Mouse (Mus musculus) kidney, embryonic 15.5 days (tissue): ENCODE measurements around the gene Ang6. TPM values are rescaled to one million over a fixed set of nuclear protein-coding genes. Genes with fewer than 3 reads are reported as not detected.
A peak's percentile ranks its signal among the peaks of the same experiment; 100 is the strongest.
"Not testable (repeated sequence)": the region's sequence is repeated elsewhere in the genome, so short reads cannot be mapped to it uniquely, and the experiment has no call there.

ENCODE experiments used
- ATAC-seq: fragments of 200-750 bp; cut with Nextera tagmentation; replicated peaks from 2 replicates; pipeline ENCODE4 v1.8.0; 2017; ENCODE audit warnings: moderate TSS enrichment; ENCODE audit not compliant: low FRiP score
- H3K27ac ChIP-seq: fragments of 300-500 bp; sonication (generic); 2 replicates; pipeline ENCODE4 v1.5.1; 2015; ENCODE audit warnings: mild to moderate bottlenecking, inconsistent platforms
- H3K27me3 ChIP-seq: fragments of 300-500 bp; sonication (generic); 2 replicates; pipeline ENCODE4 v1.6.1; 2015; ENCODE audit warnings: inconsistent platforms
- H3K36me3 ChIP-seq: fragments of 300-500 bp; sonication (generic); 2 replicates; pipeline ENCODE4 v1.6.1; 2015; ENCODE audit warnings: inconsistent platforms
- H3K4me1 ChIP-seq: fragments of 300-500 bp; sonication (generic); 2 replicates; pipeline ENCODE4 v1.6.1; 2015; ENCODE audit warnings: inconsistent platforms
- H3K4me2 ChIP-seq: fragments of 300-500 bp; sonication (generic); 2 replicates; pipeline ENCODE4 v1.6.1; 2015; ENCODE audit warnings: moderate library complexity, mild to moderate bottlenecking, inconsistent platforms
- H3K4me3 ChIP-seq: fragments of 300-500 bp; sonication (generic); replicated peaks from 2 replicates; pipeline ENCODE4 v1.5.1; 2015; ENCODE audit warnings: mild to moderate bottlenecking, inconsistent platforms
- H3K9ac ChIP-seq: fragments of 300-500 bp; sonication (generic); 2 replicates; pipeline ENCODE4 v1.6.1; 2015; ENCODE audit warnings: mild to moderate bottlenecking, inconsistent platforms
- H3K9me3 ChIP-seq: fragments of 300-500 bp; sonication (generic); replicated peaks from 2 replicates; pipeline ENCODE4 v1.6.1; 2016; ENCODE audit warnings: inconsistent platforms
- WGBS: fragments of 180-500 bp; shearing (Covaris S2); methylation state at CpG from one replicate; pipeline ENCODE4 v1.1.7; 2015; ENCODE audit warnings: mixed read lengths; 5-methylcytosine and 5-hydroxymethylcytosine counted together
- polyA plus RNA-seq: library from polyadenylated mRNA; unstranded; fragments of >200 nt; fragmentation: Nextera tagmentation; extraction: Ambion mirVana; gene quantifications from 2 replicates; pipeline ENCODE4 v1.2.1, GENCODE M21; 2015

Ang6 gene
- not detected in 2 replicates for polyA plus RNA-seq

DNA sequence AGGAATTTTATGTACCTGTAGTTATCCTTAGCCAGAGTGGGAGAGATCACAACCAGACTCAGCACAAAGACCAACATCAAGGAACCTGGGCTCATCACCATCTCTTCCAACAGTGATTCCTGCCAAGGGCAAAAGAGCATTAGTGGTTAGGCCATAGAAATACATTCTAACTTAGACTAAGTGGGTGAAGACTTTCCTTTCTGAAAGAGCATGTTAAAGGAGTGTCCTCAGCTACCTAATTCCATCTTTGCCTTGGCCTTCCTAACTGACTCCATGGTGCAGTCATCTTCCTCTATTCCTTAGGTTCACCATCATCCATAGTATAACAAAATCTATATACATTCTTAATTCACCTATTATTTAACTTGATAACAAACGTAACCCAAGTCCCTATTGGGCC is at the start of gene Ang6:
Ang6 (minus strand) TSS at position 101 of the 400 bp plus-strand sequence.
- 73% methylated on average over 1 of the region's 1 CpGs for WGBS
- Histone ChIP-seq H3K27me3 (no peaks in the 10 kb centered on the region), H3K27ac (no peak within 1 kb of the TSS), H3K9ac (no peak within 1 kb of the TSS), H3K4me3 (no peak within 1 kb of the TSS), H3K36me3 (no peaks in the 10 kb centered on the region), H3K4me2 (no peak within 1 kb of the TSS), H3K9me3 (no peaks in the 10 kb centered on the region), H3K4me1 (no peaks in the 10 kb centered on the region)
- ATAC-seq: no peak

DNA sequence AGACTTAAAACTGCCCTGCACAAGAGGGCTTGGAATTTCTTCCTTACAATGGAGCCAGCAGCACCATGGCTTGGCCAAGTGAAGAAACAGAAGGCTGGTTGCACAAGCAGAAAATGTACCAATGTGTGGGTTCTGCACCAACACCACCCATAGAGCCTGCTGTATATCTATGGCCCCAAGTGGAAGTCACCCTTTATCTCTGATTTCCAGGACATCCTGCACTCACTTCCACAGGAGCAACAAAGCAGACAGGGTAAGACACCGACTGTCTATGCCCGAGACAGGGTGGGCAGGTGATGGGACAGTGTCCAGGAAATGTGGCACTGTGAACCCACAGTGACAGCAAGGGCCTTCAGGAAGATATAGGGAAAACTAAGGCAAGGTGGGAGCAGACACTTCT is 44.5 kb upstream of the Ang6 start:
- H3K27me3 ChIP-seq, H3K9ac ChIP-seq, H3K4me1 ChIP-seq, H3K27ac ChIP-seq, H3K4me3 ChIP-seq, H3K36me3 ChIP-seq, ATAC-seq, H3K4me2 ChIP-seq, H3K9me3 ChIP-seq: not testable (repeated sequence)
- WGBS: 96% methylated on average over 2 of the region's 2 CpGs

DNA sequence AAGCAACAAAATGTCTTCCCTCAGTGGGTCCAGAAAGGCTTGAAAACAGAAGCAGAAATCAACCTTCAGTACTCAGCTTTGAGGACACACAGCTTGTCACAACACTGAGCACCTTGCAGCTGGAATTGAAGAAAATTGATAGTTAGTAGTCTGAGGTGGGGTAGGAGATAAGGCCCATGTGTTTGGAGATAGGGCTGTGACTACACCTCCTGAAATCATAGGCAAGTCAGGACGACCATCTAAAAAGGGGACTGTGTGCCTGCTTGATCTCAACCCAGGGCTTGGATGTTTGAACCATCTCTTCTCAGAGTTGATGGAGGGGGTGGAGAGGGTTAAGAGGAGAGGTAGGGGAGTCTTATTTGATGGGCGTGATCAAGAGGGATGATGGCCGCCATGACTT is 29.8 kb upstream of the Ang6 start:
- H3K4me1 ChIP-seq, H3K9me3 ChIP-seq, H3K36me3 ChIP-seq, H3K27me3 ChIP-seq, H3K27ac ChIP-seq, ATAC-seq, H3K4me3 ChIP-seq, H3K4me2 ChIP-seq, H3K9ac ChIP-seq: not testable (repeated sequence)
- WGBS: 70% methylated on average over 1 of the region's 3 CpGs

DNA sequence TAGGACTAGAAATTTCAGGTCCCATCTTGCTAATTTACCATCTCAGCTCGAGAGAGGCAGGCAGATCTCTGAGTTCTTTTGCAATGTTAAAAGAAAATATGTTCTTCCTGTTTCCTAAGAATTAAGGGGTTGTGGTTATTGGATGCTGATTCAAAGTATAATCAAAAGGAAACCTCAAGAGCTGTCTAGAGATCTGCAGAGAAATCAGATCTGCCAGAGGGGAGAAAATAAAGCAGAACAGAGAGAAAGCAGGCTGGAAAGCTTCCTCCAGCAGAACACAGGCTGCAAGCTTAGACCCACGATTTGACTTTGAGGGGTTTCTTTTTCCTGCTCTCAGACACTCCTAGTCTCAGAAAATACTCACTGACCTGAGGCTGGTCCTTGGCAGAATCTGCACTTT is 7.6 kb upstream of the Ang6 start:
- not testable (repeated sequence) for H3K4me1 ChIP-seq, H3K4me2 ChIP-seq, ATAC-seq, H3K27ac ChIP-seq, H3K4me3 ChIP-seq, H3K36me3 ChIP-seq, H3K9me3 ChIP-seq, H3K27me3 ChIP-seq, H3K9ac ChIP-seq
- WGBS: 28% methylated on average over 2 of the region's 2 CpGs

DNA sequence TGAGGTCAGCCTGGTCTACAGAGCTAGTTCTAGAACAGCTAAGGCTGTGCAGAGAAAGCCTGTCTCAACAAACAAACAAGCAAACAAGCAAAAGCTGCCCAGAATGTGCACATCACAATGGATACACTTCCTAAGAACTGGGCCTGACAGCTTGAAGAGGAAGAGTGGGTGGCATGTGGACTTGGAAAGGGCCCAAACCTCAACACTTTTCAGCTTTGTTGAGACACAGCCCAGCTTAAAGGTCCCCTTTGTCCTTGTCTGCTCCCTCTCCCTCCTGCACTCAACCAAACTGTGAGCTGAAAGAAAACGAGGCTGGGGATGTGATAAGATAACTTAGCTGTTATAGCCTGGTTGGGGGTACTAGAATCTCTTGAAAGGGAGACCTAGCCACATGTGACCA is 6.0 kb upstream of the Ang6 start:
- H3K4me1 ChIP-seq, H3K9me3 ChIP-seq, H3K4me2 ChIP-seq, H3K36me3 ChIP-seq, H3K9ac ChIP-seq, ATAC-seq, H3K27ac ChIP-seq, H3K27me3 ChIP-seq, H3K4me3 ChIP-seq: not testable (repeated sequence)
- no CpG with 5 or more reads among the region's 1 CpGs for WGBS

DNA sequence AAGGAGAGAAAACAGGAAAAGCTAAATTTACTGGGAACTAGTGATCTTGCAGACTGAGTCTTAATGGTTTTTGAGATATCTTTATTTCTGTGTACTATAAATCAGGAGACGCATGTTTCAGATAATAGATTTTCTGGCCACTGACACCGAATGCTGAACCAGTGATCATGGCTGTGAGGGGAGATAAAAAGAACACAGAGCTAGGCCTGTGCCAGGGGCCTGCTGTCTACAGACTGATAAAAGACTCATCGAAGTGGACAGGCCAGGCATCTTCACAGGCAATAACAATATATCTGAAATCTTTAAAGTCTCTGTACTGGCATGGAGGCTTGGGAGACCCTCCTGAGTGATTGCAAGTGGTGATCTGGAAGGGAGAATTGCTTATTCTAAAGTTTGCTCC is 469 bp downstream of the Ang6 start:
- WGBS: 78% methylated on average over 3 of the region's 3 CpGs
- no peak overlapping the region for H3K9ac ChIP-seq
- no peaks in the 10 kb centered on the region for H3K27me3 ChIP-seq
- H3K4me2 ChIP-seq: no peak overlapping the region
- H3K4me3 ChIP-seq: no peak overlapping the region
- no peak for ATAC-seq
- H3K27ac ChIP-seq: no peak overlapping the region
- H3K36me3 ChIP-seq: no peaks in the 10 kb centered on the region
- no peaks in the 10 kb centered on the region for H3K9me3 ChIP-seq
- H3K4me1 ChIP-seq: no peaks in the 10 kb centered on the region

DNA sequence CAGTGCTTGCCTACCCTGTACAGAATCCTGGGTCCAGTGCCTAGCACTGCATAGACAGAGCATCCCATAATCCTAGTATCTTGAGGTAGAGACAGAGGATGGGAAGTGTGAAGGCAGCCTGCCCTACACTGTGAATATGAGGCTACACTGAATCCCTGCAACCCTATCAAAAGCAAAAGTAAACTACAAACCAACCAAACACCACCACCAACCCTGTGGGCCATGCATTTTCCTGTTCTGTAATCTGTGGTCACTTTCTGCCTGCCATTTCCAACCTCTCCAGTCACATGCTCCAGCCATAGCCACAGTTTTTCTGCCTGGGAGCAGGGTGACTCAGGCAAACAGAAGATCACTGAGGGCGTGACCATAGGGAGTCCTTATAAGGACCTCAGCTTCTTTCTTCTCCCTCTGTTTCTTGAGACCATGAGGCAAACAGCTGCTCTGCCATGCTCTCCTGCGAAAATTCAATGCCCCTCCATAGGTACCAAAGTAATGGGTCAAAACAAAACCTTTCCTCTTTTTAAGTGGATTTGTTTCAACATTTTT is 3.5 kb downstream of the Ang6 start:
- H3K4me3 ChIP-seq, H3K4me1 ChIP-seq, H3K4me2 ChIP-seq, H3K27me3 ChIP-seq, H3K36me3 ChIP-seq, H3K27ac ChIP-seq, H3K9ac ChIP-seq, H3K9me3 ChIP-seq, ATAC-seq: not testable (repeated sequence)
- WGBS: 85% methylated on average over 2 of the region's 2 CpGs

DNA sequence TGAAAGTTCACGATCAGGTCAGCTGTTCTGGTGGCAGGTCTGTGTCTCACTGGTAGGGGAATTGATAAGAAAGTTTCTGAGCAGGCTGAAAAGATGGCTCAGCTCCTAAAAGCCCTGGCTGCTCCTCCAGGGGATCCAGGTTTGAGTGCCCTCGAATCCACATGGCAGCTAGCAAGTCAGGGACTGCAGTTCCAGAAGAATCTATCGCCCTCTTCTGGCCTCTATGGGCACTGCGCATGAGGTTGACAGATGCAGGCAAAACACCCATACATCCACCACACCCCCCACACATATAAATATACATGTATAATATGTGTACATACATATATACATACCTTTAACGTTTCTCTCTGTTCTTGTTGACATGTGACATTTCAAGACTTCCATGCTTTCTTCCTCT is 14.7 kb downstream of the Ang6 start:
- not testable (repeated sequence) for H3K36me3 ChIP-seq, H3K27me3 ChIP-seq, H3K27ac ChIP-seq, H3K4me3 ChIP-seq, H3K9me3 ChIP-seq, H3K4me2 ChIP-seq, H3K9ac ChIP-seq, H3K4me1 ChIP-seq
- ATAC-seq: peak; percentile 53; the same call in 1 of the 2 replicates
- 18% methylated on average over 5 of the region's 5 CpGs for WGBS

DNA sequence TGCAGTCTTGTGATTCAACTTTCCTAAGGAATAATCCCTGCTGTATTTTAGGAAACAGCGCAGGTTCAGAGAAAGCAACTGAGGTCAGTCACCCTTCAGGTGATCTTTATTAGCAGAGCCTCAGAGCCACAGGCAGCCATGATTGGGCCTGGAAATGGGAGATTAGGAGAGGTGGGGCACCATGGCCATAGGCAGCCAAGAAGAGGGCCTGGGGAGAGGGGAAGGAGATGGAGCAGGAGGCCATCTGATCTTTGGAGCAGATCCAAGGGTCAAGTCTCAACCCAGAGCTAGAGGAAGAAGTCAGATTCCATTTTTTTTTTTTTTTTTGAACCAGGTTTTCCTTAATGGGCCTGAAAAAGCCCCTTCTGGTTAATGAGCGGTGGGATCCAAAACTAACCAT is 15.9 kb downstream of the Ang6 start:
- no peak overlapping the region for H3K4me2 ChIP-seq
- no peak overlapping the region for H3K27ac ChIP-seq
- WGBS: 86% methylated on average over 2 of the region's 2 CpGs
- no peak overlapping the region for H3K4me3 ChIP-seq
- no peaks in the 10 kb centered on the region for H3K9me3 ChIP-seq
- no peaks in the 10 kb centered on the region for H3K27me3 ChIP-seq
- no peak for ATAC-seq
- no peaks in the 10 kb centered on the region for H3K4me1 ChIP-seq
- H3K36me3 ChIP-seq: no peaks in the 10 kb centered on the region
- H3K9ac ChIP-seq: no peak overlapping the region

DNA sequence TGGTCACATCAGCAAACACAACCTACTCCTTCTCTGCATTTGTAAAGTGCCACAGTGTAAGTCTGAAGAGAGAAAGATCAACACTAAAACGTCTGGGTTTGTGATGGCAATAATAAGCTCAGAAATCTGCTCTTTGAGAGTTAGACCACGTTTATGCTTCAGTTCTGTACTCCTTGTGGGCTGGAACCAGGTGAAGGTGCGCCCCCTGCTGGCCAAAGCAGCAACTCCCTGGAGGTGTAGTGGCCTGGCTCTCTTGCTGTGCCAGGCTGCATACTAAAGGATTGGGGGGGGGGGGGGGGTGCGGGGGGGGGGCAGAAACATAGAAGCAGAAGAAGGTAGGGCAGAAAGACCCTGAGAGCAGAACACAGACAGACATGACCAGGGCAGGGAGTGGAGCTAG is 18.2 kb downstream of the Ang6 start:
- H3K27me3 ChIP-seq: no peaks in the 10 kb centered on the region
- H3K9ac ChIP-seq: no peak overlapping the region
- no peaks in the 10 kb centered on the region for H3K4me1 ChIP-seq
- no peaks in the 10 kb centered on the region for H3K9me3 ChIP-seq
- no peaks in the 10 kb centered on the region for H3K36me3 ChIP-seq
- no peak overlapping the region for H3K4me3 ChIP-seq
- under 1% methylated on average over 3 of the region's 4 CpGs for WGBS
- H3K27ac ChIP-seq: no peak overlapping the region
- no peak overlapping the region for H3K4me2 ChIP-seq
- peak; percentile 79 for ATAC-seq

DNA sequence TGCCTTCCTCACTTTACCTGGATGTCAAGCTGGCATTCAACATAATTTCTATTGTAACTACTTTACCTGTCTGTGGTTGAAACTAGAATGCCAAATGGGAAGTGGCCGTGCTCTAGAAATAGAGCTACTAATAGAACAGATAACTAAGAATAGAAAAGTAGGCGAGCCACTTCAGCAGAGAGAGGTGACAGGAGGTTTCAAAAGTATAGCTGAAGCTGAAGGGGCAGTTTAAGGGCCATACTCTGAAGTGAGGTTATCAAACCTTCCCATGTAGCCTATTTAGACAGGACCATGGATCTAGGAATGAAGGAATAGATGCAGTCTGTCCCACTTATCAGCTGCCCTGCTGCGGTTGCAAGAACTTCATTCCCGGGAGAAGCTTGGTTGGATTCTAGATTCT is 18.6 kb downstream of the Ang6 start:
- 66% methylated on average over 4 of the region's 4 CpGs for WGBS
- Histone ChIP-seq H3K4me2 (no peak overlapping the region), H3K27ac (no peak overlapping the region), H3K36me3 (no peaks in the 10 kb centered on the region), H3K4me1 (no peaks in the 10 kb centered on the region), H3K4me3 (no peak overlapping the region), H3K9me3 (no peaks in the 10 kb centered on the region), H3K9ac (no peak overlapping the region), H3K27me3 (no peaks in the 10 kb centered on the region)
- no peak for ATAC-seq

DNA sequence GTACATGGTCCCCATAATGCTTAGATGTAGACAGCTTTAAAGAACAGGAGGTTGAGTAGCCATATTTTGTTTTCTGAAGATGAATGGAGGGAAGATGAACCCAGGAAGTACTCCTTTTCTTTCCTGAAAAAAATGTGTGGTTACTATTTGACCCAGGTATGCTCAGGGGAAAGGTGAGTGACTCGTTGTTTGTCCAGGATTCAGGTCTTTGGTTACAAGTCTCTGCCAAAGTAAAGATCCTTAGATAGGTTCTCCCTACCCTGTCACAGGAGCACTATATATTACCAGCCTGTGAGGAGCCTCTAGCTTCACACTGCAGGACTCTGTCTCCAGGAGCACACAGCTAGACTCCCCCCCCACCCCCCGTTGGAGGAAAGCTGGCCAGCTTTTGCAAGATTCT is 45.3 kb downstream of the Ang6 start, which contains the start of gene Ang5:
Ang5 (plus strand) TSS at position 301 of the 400 bp plus-strand sequence.
- not testable (repeated sequence) for H3K36me3 ChIP-seq, H3K27ac ChIP-seq, H3K9me3 ChIP-seq, H3K27me3 ChIP-seq, ATAC-seq, H3K4me2 ChIP-seq, H3K4me1 ChIP-seq, H3K9ac ChIP-seq, H3K4me3 ChIP-seq
- no CpG with 5 or more reads among the region's 2 CpGs for WGBS

DNA sequence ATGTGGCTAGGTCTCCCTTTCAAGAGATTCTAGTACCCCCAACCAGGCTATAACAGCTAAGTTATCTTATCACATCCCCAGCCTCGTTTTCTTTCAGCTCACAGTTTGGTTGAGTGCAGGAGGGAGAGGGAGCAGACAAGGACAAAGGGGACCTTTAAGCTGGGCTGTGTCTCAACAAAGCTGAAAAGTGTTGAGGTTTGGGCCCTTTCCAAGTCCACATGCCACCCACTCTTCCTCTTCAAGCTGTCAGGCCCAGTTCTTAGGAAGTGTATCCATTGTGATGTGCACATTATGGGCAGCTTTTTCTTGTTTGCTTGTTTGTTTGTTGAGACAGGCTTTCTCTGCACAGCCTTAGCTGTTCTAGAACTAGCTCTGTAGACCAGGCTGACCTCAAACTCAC is 47.0 kb downstream of the Ang6 start:
- not testable (repeated sequence) for H3K4me2 ChIP-seq, H3K4me3 ChIP-seq, H3K9me3 ChIP-seq, H3K27me3 ChIP-seq, H3K27ac ChIP-seq, H3K36me3 ChIP-seq, H3K4me1 ChIP-seq, H3K9ac ChIP-seq, ATAC-seq
- no CpG with 5 or more reads among the region's 1 CpGs for WGBS
